Mouse (Mus musculus): ENCODE measurements at regions not wholly inside any gene's neighbourhood (a gene's known extent, or its start where the extent isn't known, plus 50 kb on each side); places are given as distances from the start of the nearest gene placed in this dataset.

DNA sequence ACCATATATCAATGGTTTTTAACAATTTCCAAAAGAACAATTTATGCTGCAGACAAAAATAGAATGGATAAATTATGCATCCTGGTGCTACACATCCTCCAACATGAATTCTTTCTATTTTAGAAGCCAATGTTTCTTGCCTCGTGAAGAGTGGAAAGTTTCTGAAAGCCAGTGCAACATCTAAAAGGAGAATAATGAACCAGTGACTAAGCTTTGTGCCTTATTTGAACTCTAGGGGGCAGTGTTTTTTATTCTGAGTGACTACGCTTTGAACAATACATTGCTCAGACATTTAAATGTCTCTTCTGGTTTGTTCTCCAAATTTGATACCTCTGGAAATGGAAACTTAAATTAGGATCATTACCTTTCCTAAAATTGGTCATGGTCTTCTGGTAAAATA lies 78.0 kb downstream of the Yipf7 start:
- peak; percentile 28 for DNase-seq (ENCODE audit: low read depth, low spot score)
